Comparison of ENCODE assay signal across 16 mouse cellular contexts in the genomic region with DNA sequence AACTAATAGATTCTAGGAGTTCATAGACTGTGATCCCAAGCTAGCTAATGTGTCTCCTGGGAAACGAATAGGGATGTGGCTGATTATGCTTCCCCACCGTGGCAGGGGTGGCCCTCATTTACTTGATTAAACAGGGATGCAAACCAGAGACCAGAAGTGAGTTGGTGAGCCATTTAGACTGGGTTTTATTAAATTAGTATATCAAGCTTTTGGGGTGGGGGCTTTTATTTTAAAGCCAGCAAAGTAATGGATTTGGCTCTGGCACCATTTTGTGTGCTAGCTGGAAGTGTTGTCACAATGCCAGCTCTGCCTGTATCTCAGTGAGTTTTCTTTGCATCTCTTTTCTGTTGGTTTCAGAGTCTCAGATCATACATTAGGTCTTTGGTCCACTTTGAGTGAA. TPM values are rescaled to one million over a fixed set of nuclear protein-coding genes. Genes with fewer than 3 reads are reported as not detected.
DNase-seq lines count a peak whose midpoint lies in the region; ATAC-seq lines count a peak whose summit lies in the region.
"Had no signal": no experiment of that assay in that cellular context is flagged by ENCODE, and none has a peak within 500 bp of the region (broad histone marks: within the 10 kb centered on the region; RNA-seq: fewer than 3 reads in every experiment).

No protein-coding gene starts in this region.

- H3K4me2 ChIP-seq in heart, embryonic 12.5 days, result no peak overlapping the region
- no peak overlapping the region for H3K4me2 ChIP-seq in midbrain, embryonic 11.5 days
- no peak overlapping the region for H3K4me2 ChIP-seq in forebrain, embryonic 14.5 days (ENCODE audit: low read length)
- H3K4me2 ChIP-seq in liver, embryonic 13.5 days, result no peak overlapping the region
- H3K4me2 ChIP-seq: embryonic facial prominence, embryonic 13.5 days; limb, embryonic 15.5 days; stomach, embryonic 15.5 days had no signal

- peaks cover 7% of the 10 kb centered on the region for H3K36me3 ChIP-seq in heart, embryonic 12.5 days
- peaks cover 8% of the 10 kb centered on the region for H3K36me3 ChIP-seq in midbrain, embryonic 10.5 days
- no peaks in the 10 kb centered on the region for H3K36me3 ChIP-seq in midbrain, embryonic 11.5 days (ENCODE audit: control insufficient read depth, insufficient read depth, low read length)
- no peaks in the 10 kb centered on the region for H3K36me3 ChIP-seq in forebrain, embryonic 14.5 days (ENCODE audit: control insufficient read depth, insufficient read depth, low read length)
- H3K36me3 ChIP-seq in liver, embryonic 13.5 days, result peaks cover 8% of the 10 kb centered on the region
- H3K36me3 ChIP-seq: stomach, embryonic 15.5 days had no signal

- peak overlapping the region; percentile 47; the same call in 1 of the 2 replicates for H3K27ac ChIP-seq in heart, embryonic 12.5 days (ENCODE audit: poor library complexity, severe bottlenecking)
- peak overlapping the region; percentile 73 for H3K27ac ChIP-seq in midbrain, embryonic 10.5 days (replicated peaks)
- no peak overlapping the region for H3K27ac ChIP-seq in midbrain, embryonic 11.5 days (ENCODE audit: low read depth, low read length)
- H3K27ac ChIP-seq in forebrain, embryonic 14.5 days (ENCODE audit: low read depth, low read length), result peak overlapping the region; percentile 2; the same call in 1 of the 2 replicates
- peak overlapping the region; percentile 89 for H3K27ac ChIP-seq in liver, embryonic 13.5 days
- H3K27ac ChIP-seq: stomach, embryonic 15.5 days had no signal

- no peak for DNase-seq in heart, adult 18-20 months
- DNase-seq in midbrain, embryonic 10.5 days (ENCODE audit: low spot score), result no peak
- no peak for DNase-seq in midbrain, embryonic 11.5 days (ENCODE audit: low spot score, missing footprints)
- peak; percentile 66 for DNase-seq in forebrain, embryonic 14.5 days (ENCODE audit: low spot score)
- no peak for DNase-seq in liver, embryonic 13.5 days
- no peak for DNase-seq in kidney, adult 8-10 months
- DNase-seq: adrenal gland, postnatal 36 days; cerebellum, adult 8-10 months; kidney, postnatal 4 days; spleen, adult 18-20 months had no signal

- peaks cover 38% of the 10 kb centered on the region for H3K4me1 ChIP-seq in heart, embryonic 12.5 days (replicated peaks)
- peaks cover 42% of the 10 kb centered on the region for H3K4me1 ChIP-seq in midbrain, embryonic 10.5 days
- peaks cover 16% of the 10 kb centered on the region for H3K4me1 ChIP-seq in midbrain, embryonic 11.5 days (ENCODE audit: control insufficient read depth, insufficient read depth, low read length)
- peaks cover 14% of the 10 kb centered on the region for H3K4me1 ChIP-seq in forebrain, embryonic 14.5 days (ENCODE audit: control insufficient read depth, insufficient read depth, low read length)
- peaks cover 80% of the 10 kb centered on the region for H3K4me1 ChIP-seq in liver, embryonic 13.5 days (replicated peaks)

- ATAC-seq in heart, embryonic 12.5 days (ENCODE audit: insufficient number of reproducible peaks, low FRiP score), result no peak
- ATAC-seq in midbrain, embryonic 11.5 days (ENCODE audit: low FRiP score), result no peak
- ATAC-seq in forebrain, embryonic 14.5 days, result no peak
- ATAC-seq in liver, embryonic 13.5 days (ENCODE audit: low read depth), result no peak
- no peak for ATAC-seq in monocyte, adult 5-6 weeks (replicated peaks; ENCODE audit: insufficient number of reproducible peaks, low FRiP score, low TSS enrichment, poor library complexity, severe bottlenecking)
- ATAC-seq: inflammation-experienced regulatory T-cells, adult 6 months had no signal

- H3K27me3 ChIP-seq in heart, embryonic 12.5 days (replicated peaks), result no peaks in the 10 kb centered on the region
- H3K27me3 ChIP-seq in midbrain, embryonic 10.5 days (ENCODE audit: low read depth, poor library complexity, severe bottlenecking), result no peaks in the 10 kb centered on the region
- H3K27me3 ChIP-seq in midbrain, embryonic 11.5 days (ENCODE audit: control insufficient read depth, insufficient read depth, low read length), result no peaks in the 10 kb centered on the region
- H3K27me3 ChIP-seq in forebrain, embryonic 14.5 days (replicated peaks; ENCODE audit: control insufficient read depth, insufficient read depth, low read length), result no peaks in the 10 kb centered on the region
- no peaks in the 10 kb centered on the region for H3K27me3 ChIP-seq in liver, embryonic 13.5 days
- H3K27me3 ChIP-seq: embryonic facial prominence, embryonic 13.5 days; limb, embryonic 15.5 days; stomach, embryonic 15.5 days had no signal

- no peak overlapping the region for H3K4me3 ChIP-seq in heart, embryonic 12.5 days
- no peak overlapping the region for H3K4me3 ChIP-seq in midbrain, embryonic 10.5 days
- no peak overlapping the region for H3K4me3 ChIP-seq in midbrain, embryonic 11.5 days (ENCODE audit: low read depth, low read length)
- H3K4me3 ChIP-seq in forebrain, embryonic 14.5 days (ENCODE audit: low read depth, low read length), result no peak overlapping the region
- H3K4me3 ChIP-seq in liver, embryonic 13.5 days (replicated peaks), result no peak overlapping the region
- H3K4me3 ChIP-seq: embryonic facial prominence, embryonic 13.5 days; limb, embryonic 15.5 days; stomach, embryonic 15.5 days had no signal

- no peak overlapping the region for H3K9ac ChIP-seq in heart, embryonic 12.5 days
- no peak overlapping the region for H3K9ac ChIP-seq in midbrain, embryonic 11.5 days (ENCODE audit: low read length)
- H3K9ac ChIP-seq in forebrain, embryonic 14.5 days (ENCODE audit: low read length), result no peak overlapping the region; the same call in 1 of the 2 replicates
- H3K9ac ChIP-seq in liver, embryonic 13.5 days, result peak overlapping the region; percentile 52
- H3K9ac ChIP-seq: embryonic facial prominence, embryonic 13.5 days; limb, embryonic 15.5 days; stomach, embryonic 15.5 days had no signal

- H3K9me3 ChIP-seq in heart, embryonic 12.5 days (replicated peaks), result no peaks in the 10 kb centered on the region
- H3K9me3 ChIP-seq in midbrain, embryonic 10.5 days (replicated peaks), result peaks cover 4% of the 10 kb centered on the region; the same call in 1 of the 2 replicates
- no peaks in the 10 kb centered on the region; the same call in 1 of the 2 replicates for H3K9me3 ChIP-seq in midbrain, embryonic 11.5 days (ENCODE audit: control insufficient read depth, low read length)
- no peaks in the 10 kb centered on the region for H3K9me3 ChIP-seq in forebrain, embryonic 14.5 days (replicated peaks; ENCODE audit: control insufficient read depth, low read length)
- H3K9me3 ChIP-seq in liver, embryonic 13.5 days (replicated peaks), result no peaks in the 10 kb centered on the region; the same call in 1 of the 2 replicates
- H3K9me3 ChIP-seq: embryonic facial prominence, embryonic 13.5 days; limb, embryonic 15.5 days; stomach, embryonic 15.5 days had no signal

- WGBS in heart, embryonic 12.5 days, result 77% methylated on average over 2 of the region's 2 CpGs
- WGBS in midbrain, embryonic 10.5 days, result 50% methylated on average over 2 of the region's 2 CpGs
- 44% methylated on average over 2 of the region's 2 CpGs for WGBS in midbrain, embryonic 11.5 days
- WGBS in forebrain, embryonic 14.5 days, result 14% methylated on average over 2 of the region's 2 CpGs
- 62% methylated on average over 2 of the region's 2 CpGs for WGBS in liver, embryonic 13.5 days (ENCODE audit: insufficient replicate concordance)

RNA-seq across cellular contexts. Expression of a gene that starts 43.0 kb away (rescaled TPM):
- polyA plus RNA-seq in heart, embryonic 12.5 days (2016; fragmentation: Nextera tagmentation; extraction: Ambion mirVana), result 41.4 and 41.7 TPM in 2 replicates
- 10 to 100 TPM; 23.1 to 29.8 TPM for total RNA-seq in heart, adult 18-20 months (2021)
- polyA plus RNA-seq in midbrain, embryonic 10.5 days (2016; fragmentation: Nextera tagmentation; extraction: Ambion mirVana), result 36.0 and 37.8 TPM in 2 replicates
- 40.5 and 44.3 TPM in 2 replicates for polyA plus RNA-seq in midbrain, embryonic 11.5 days (2014; fragmentation: Nextera tagmentation; extraction: Ambion mirVana)
- polyA plus RNA-seq in forebrain, embryonic 14.5 days (2014; fragmentation: Nextera tagmentation; extraction: Ambion mirVana), result 34.0 and 41.4 TPM in 2 replicates
- 24.2 and 24.9 TPM in 2 replicates for polyA plus RNA-seq in liver, embryonic 13.5 days (2015; fragmentation: Nextera tagmentation; extraction: Ambion mirVana)
- total RNA-seq in monocyte, adult 5-6 weeks (2017), result 31.1 to 45.1 TPM (median 39.8 TPM) in 3 replicates
